Mouse (Mus musculus) myocyte (in vitro differentiated cells): ENCODE results near the gene Klrb1b.

Experiments
- E2F4 ChIP-seq: IDR thresholded peaks from one replicate; pipeline ENCODE4 v1.6.1; 2011; ENCODE audit warnings: mild to moderate bottlenecking, control low read depth, moderate library complexity; ENCODE audit not compliant: insufficient read depth
- MYOD1 ChIP-seq, 3 experiments: IDR thresholded peaks; one replicate each; pipeline ENCODE4 v1.6.1; 2011; ENCODE audit warnings: control low read depth in 2 of 3, low read depth in 2 of 3, mild to moderate bottlenecking in 2 of 3, moderate library complexity in 1 of 3; ENCODE audit not compliant: insufficient read length in 2 of 3, control insufficient read depth in 1 of 3
- POLR2A ChIP-seq: IDR thresholded peaks from one replicate; pipeline ENCODE4 v1.6.1; 2011; ENCODE audit warnings: low read depth, mild to moderate bottlenecking, control low read depth, moderate library complexity; ENCODE audit not compliant: insufficient read length

GRCm38 (mm10) chr6:128839266-128839771, 13.2 kb upstream of the Klrb1b start:
- peak; percentile 51 for TF ChIP-seq POLR2A
- no peak for TF ChIP-seq MYOD1 (IDR thresholded peaks at IDR 0.05; ENCODE audit: control insufficient read depth in 1 of 3, insufficient read length in 2 of 3, low read depth in 2 of 3)
- no peak for TF ChIP-seq E2F4
